Mouse (Mus musculus): ENCODE measurements around the gene Csmd2. TPM values are rescaled to one million over a fixed set of nuclear protein-coding genes. Genes with fewer than 3 reads are reported as not detected.
A peak's percentile ranks its signal among the peaks of the same experiment; 100 is the strongest.

Gene Csmd2
- polyA plus RNA-seq, 1 experiment, result 13.4 TPM

GRCm38 (mm10) chr4:128448831-128449431 is 461.3 kb downstream of the Csmd2 start:
- Histone ChIP-seq H3K27me3 (ENCODE audit: control insufficient read depth, insufficient read depth, low read length) (no peaks in the 10 kb centered on the region), H3K4me3 (replicated peaks; ENCODE audit: insufficient read depth, low read depth, low read length) (no peak overlapping the region), H3K4me1 (ENCODE audit: control insufficient read depth, insufficient read depth, low read length) (peaks cover 7% of the 10 kb centered on the region), H3K27ac (ENCODE audit: insufficient read depth, low read length) (no peak overlapping the region)
- 23% methylated on average over 12 of the region's 12 CpGs for WGBS
- TF ChIP-seq POLR2A (IDR thresholded peaks at IDR 0.05; ENCODE audit: borderline replicate concordance, insufficient read depth, low read length) (no peak), CTCF (IDR thresholded peaks at IDR 0.05; ENCODE audit: borderline replicate concordance, insufficient read depth, low read depth, low read length) (no peak)
- peak; percentile 31 to 36 for DNase-seq

GRCm38 (mm10) chr4:128450137-128450536 is 462.5 kb downstream of the Csmd2 start:
- no peak for DNase-seq
- H3K27ac ChIP-seq (ENCODE audit: insufficient read depth, low read length), result no peak overlapping the region
- H3K27me3 ChIP-seq (ENCODE audit: control insufficient read depth, insufficient read depth, low read length), result no peaks in the 10 kb centered on the region
- TF ChIP-seq POLR2A (IDR thresholded peaks at IDR 0.05; ENCODE audit: borderline replicate concordance, insufficient read depth, low read length) (no peak), CTCF (IDR thresholded peaks at IDR 0.05; ENCODE audit: borderline replicate concordance, insufficient read depth, low read depth, low read length) (no peak)
- peaks cover 7% of the 10 kb centered on the region for H3K4me1 ChIP-seq (ENCODE audit: control insufficient read depth, insufficient read depth, low read length)
- no peak overlapping the region for H3K4me3 ChIP-seq (replicated peaks; ENCODE audit: insufficient read depth, low read depth, low read length)
- 96% methylated on average over 8 of the region's 8 CpGs for WGBS

- no peak overlapping the region for H3K27ac ChIP-seq (ENCODE audit: insufficient read depth, low read length)
- 44% methylated on average over 8 of the region's 8 CpGs for WGBS
- TF ChIP-seq POLR2A (IDR thresholded peaks at IDR 0.05; ENCODE audit: borderline replicate concordance, insufficient read depth, low read length) (no peak), CTCF (IDR thresholded peaks at IDR 0.05; ENCODE audit: borderline replicate concordance, insufficient read depth, low read depth, low read length) (no peak)
Measured at GRCm38 (mm10) chr4:128450974-128451373, 463.3 kb downstream of the Csmd2 start.

GRCm38 (mm10) chr4:128451383-128451794 is 463.7 kb downstream of the Csmd2 start:
- DNase-seq, result no peak
- H3K4me3 ChIP-seq (replicated peaks; ENCODE audit: insufficient read depth, low read depth, low read length), result no peak overlapping the region
- no peaks in the 10 kb centered on the region for H3K27me3 ChIP-seq (ENCODE audit: control insufficient read depth, insufficient read depth, low read length)
- 46% methylated on average over 3 of the region's 3 CpGs for WGBS
- H3K4me1 ChIP-seq (ENCODE audit: control insufficient read depth, insufficient read depth, low read length), result peaks cover 7% of the 10 kb centered on the region
- TF ChIP-seq POLR2A (IDR thresholded peaks at IDR 0.05; ENCODE audit: borderline replicate concordance, insufficient read depth, low read length) (no peak), CTCF (IDR thresholded peaks at IDR 0.05; ENCODE audit: borderline replicate concordance, insufficient read depth, low read depth, low read length) (no peak)
- H3K27ac ChIP-seq (ENCODE audit: insufficient read depth, low read length), result no peak overlapping the region

More at GRCm38 (mm10) chr4:128450974-128451373, 463.3 kb downstream of the Csmd2 start:
- Histone ChIP-seq H3K4me3 (replicated peaks; ENCODE audit: insufficient read depth, low read depth, low read length) (no peak overlapping the region), H3K27me3 (ENCODE audit: control insufficient read depth, insufficient read depth, low read length) (no peaks in the 10 kb centered on the region), H3K4me1 (ENCODE audit: control insufficient read depth, insufficient read depth, low read length) (peaks cover 7% of the 10 kb centered on the region)
- peak; percentile 24 to 45 for DNase-seq

- WGBS, result 86% methylated on average over 5 of the region's 5 CpGs
- TF ChIP-seq CTCF (IDR thresholded peaks at IDR 0.05; ENCODE audit: borderline replicate concordance, insufficient read depth, low read depth, low read length), result no peak
- no peak for TF ChIP-seq POLR2A (IDR thresholded peaks at IDR 0.05; ENCODE audit: borderline replicate concordance, insufficient read depth, low read length)
- Histone ChIP-seq H3K27ac (ENCODE audit: insufficient read depth, low read length) (no peak overlapping the region), H3K4me1 (ENCODE audit: control insufficient read depth, insufficient read depth, low read length) (no peaks in the 10 kb centered on the region), H3K27me3 (ENCODE audit: control insufficient read depth, insufficient read depth, low read length) (no peaks in the 10 kb centered on the region), H3K4me3 (replicated peaks; ENCODE audit: insufficient read depth, low read depth, low read length) (no peak overlapping the region)
- no peak for DNase-seq
Measured at GRCm38 (mm10) chr4:128466708-128467107, 479.1 kb downstream of the Csmd2 start.

- no peak for TF ChIP-seq CTCF (IDR thresholded peaks at IDR 0.05; ENCODE audit: borderline replicate concordance, insufficient read depth, low read depth, low read length)
- TF ChIP-seq POLR2A (IDR thresholded peaks at IDR 0.05; ENCODE audit: borderline replicate concordance, insufficient read depth, low read length), result no peak
- WGBS, result 94% methylated on average over 1 of the region's 1 CpGs
- H3K4me3 ChIP-seq (replicated peaks; ENCODE audit: insufficient read depth, low read depth, low read length), result no peak overlapping the region
- H3K27me3 ChIP-seq (ENCODE audit: control insufficient read depth, insufficient read depth, low read length), result no peaks in the 10 kb centered on the region
- H3K27ac ChIP-seq (ENCODE audit: insufficient read depth, low read length), result no peak overlapping the region
- DNase-seq, result no peak
- H3K4me1 ChIP-seq (ENCODE audit: control insufficient read depth, insufficient read depth, low read length), result no peaks in the 10 kb centered on the region
Measured at GRCm38 (mm10) chr4:128468040-128468439, 480.4 kb downstream of the Csmd2 start.

- H3K27me3 ChIP-seq (ENCODE audit: control insufficient read depth, insufficient read depth, low read length), result no peaks in the 10 kb centered on the region
- no peak overlapping the region for H3K27ac ChIP-seq (ENCODE audit: insufficient read depth, low read length)
- DNase-seq, result no peak
- H3K4me3 ChIP-seq (replicated peaks; ENCODE audit: insufficient read depth, low read depth, low read length), result no peak overlapping the region
- no peaks in the 10 kb centered on the region for H3K4me1 ChIP-seq (ENCODE audit: control insufficient read depth, insufficient read depth, low read length)
- no peak for TF ChIP-seq CTCF (IDR thresholded peaks at IDR 0.05; ENCODE audit: borderline replicate concordance, insufficient read depth, low read depth, low read length)
- 78% methylated on average over 5 of the region's 5 CpGs for WGBS
Measured at GRCm38 (mm10) chr4:128476249-128476648, 488.6 kb downstream of the Csmd2 start.

GRCm38 (mm10) chr4:128483891-128484290 is 496.2 kb downstream of the Csmd2 start:
- peak; percentile 15 to 19 for DNase-seq
- Histone ChIP-seq H3K27ac (ENCODE audit: insufficient read depth, low read length) (no peak overlapping the region), H3K4me1 (ENCODE audit: control insufficient read depth, insufficient read depth, low read length) (no peaks in the 10 kb centered on the region), H3K27me3 (ENCODE audit: control insufficient read depth, insufficient read depth, low read length) (no peaks in the 10 kb centered on the region), H3K4me3 (replicated peaks; ENCODE audit: insufficient read depth, low read depth, low read length) (no peak overlapping the region)
- no peak for TF ChIP-seq POLR2A (IDR thresholded peaks at IDR 0.05; ENCODE audit: borderline replicate concordance, insufficient read depth, low read length)
- TF ChIP-seq CTCF (IDR thresholded peaks at IDR 0.05; ENCODE audit: borderline replicate concordance, insufficient read depth, low read depth, low read length), result no peak
- WGBS, result 32% methylated on average over 7 of the region's 7 CpGs
